Mouse (Mus musculus) kidney, adult 2 months (tissue): Measurements from ENCODE around the gene Fopnl.

ENCODE experiments used
- CTCF ChIP-seq: fragments of 200-500 bp; conservative IDR thresholded peaks from 2 replicates; pipeline ENCODE4 v1.5.1; 2011; ENCODE audit warnings: low read depth, mild to moderate bottlenecking, control low read depth, low read length, moderate library complexity, mixed read lengths; ENCODE audit not compliant: insufficient read depth, insufficient read length
- POLR2A ChIP-seq: fragments of 200-500 bp; IDR thresholded peaks from one replicate; pipeline ENCODE4 v1.6.1; 2011; ENCODE audit warnings: low read depth, low read length, control low read depth

- no peak for TF ChIP-seq POLR2A
- no peak for TF ChIP-seq CTCF
Measured at GRCm38 (mm10) chr16:14364066-14364465, 46.9 kb upstream of the Fopnl start.
